Mouse (Mus musculus) liver, embryonic 12.5 days (tissue): ENCODE data around the gene Rbfox1. TPM values are rescaled to one million over a fixed set of nuclear protein-coding genes. Genes with fewer than 3 reads are reported as not detected.

Experiments used
- ATAC-seq: fragments of 200-750 bp; cut with Nextera tagmentation; 2 replicates; pipeline ENCODE4 v1.8.0; 2017; ENCODE audit warnings: moderate number of reproducible peaks, mild to moderate bottlenecking, moderate library complexity
- H3K27ac ChIP-seq: fragments of 300-500 bp; sonication (generic); 2 replicates; pipeline ENCODE4 v1.5.1; 2016; ENCODE audit warnings: mild to moderate bottlenecking
- H3K27me3 ChIP-seq: fragments of 300-500 bp; sonication (generic); replicated peaks from 2 replicates; pipeline ENCODE4 v1.6.1; 2016; ENCODE audit warnings: mild to moderate bottlenecking, moderate library complexity
- H3K36me3 ChIP-seq: fragments of 300-500 bp; sonication (generic); 2 replicates; pipeline ENCODE4 v1.6.1; 2016; ENCODE audit warnings: mild to moderate bottlenecking, moderate library complexity
- H3K4me1 ChIP-seq: fragments of 300-500 bp; sonication (generic); 2 replicates; pipeline ENCODE4 v1.6.1; 2016
- H3K4me2 ChIP-seq: fragments of 300-500 bp; sonication (generic); 2 replicates; pipeline ENCODE4 v1.6.1; 2016; ENCODE audit warnings: mild to moderate bottlenecking, moderate library complexity
- H3K4me3 ChIP-seq: fragments of 300-500 bp; sonication (generic); 2 replicates; pipeline ENCODE4 v1.5.1; 2016; ENCODE audit warnings: mild to moderate bottlenecking, moderate library complexity
- H3K9ac ChIP-seq: fragments of 300-500 bp; sonication (generic); 2 replicates; pipeline ENCODE4 v1.6.1; 2016; ENCODE audit warnings: mild to moderate bottlenecking, moderate library complexity
- H3K9me3 ChIP-seq: fragments of 300-500 bp; sonication (generic); replicated peaks from 2 replicates; pipeline ENCODE4 v1.6.1; 2016; ENCODE audit warnings: mild to moderate bottlenecking, moderate library complexity
- WGBS: fragments of 180-500 bp; shearing (Covaris S2); methylation state at CpG from one replicate; pipeline ENCODE4 v1.1.7; 2016; ENCODE audit not compliant: insufficient replicate concordance; 5-methylcytosine and 5-hydroxymethylcytosine counted together
- polyA plus RNA-seq: library from polyadenylated mRNA; unstranded; fragments of >200 nt; fragmentation: Nextera tagmentation; extraction: Ambion mirVana; gene quantifications from 2 replicates; pipeline ENCODE4 v1.2.1, GENCODE M21; 2016

Gene Rbfox1
- polyA plus RNA-seq, 1 experiment from 2014 or later = 0.21 TPM

- ATAC-seq = no peak
- no peaks in the 10 kb centered on the region for H3K27me3 ChIP-seq
- H3K36me3 ChIP-seq = no peaks in the 10 kb centered on the region
- H3K27ac ChIP-seq = no peak overlapping the region
- no peaks in the 10 kb centered on the region for H3K4me1 ChIP-seq
- H3K9me3 ChIP-seq = no peaks in the 10 kb centered on the region
- H3K4me3 ChIP-seq = no peak overlapping the region
- H3K4me2 ChIP-seq = no peak overlapping the region
- 68% methylated on average over 14 of the region's 14 CpGs for WGBS
- H3K9ac ChIP-seq = no peak overlapping the region
Measured at GRCm38 (mm10) chr16:6769495-6770237, 884.5 kb downstream of the Rbfox1 start.

GRCm38 (mm10) chr16:6777506-6778185 lies 892.5 kb downstream of the Rbfox1 start:
- Histone ChIP-seq H3K4me1 (no peaks in the 10 kb centered on the region), H3K36me3 (no peaks in the 10 kb centered on the region), H3K4me2 (no peak overlapping the region), H3K27ac (no peak overlapping the region), H3K27me3 (no peaks in the 10 kb centered on the region), H3K9ac (no peak overlapping the region), H3K4me3 (no peak overlapping the region), H3K9me3 (no peaks in the 10 kb centered on the region)
- ATAC-seq = no peak
- WGBS = 67% methylated on average over 6 of the region's 6 CpGs

- H3K27me3 ChIP-seq = no peaks in the 10 kb centered on the region
- no peak overlapping the region for H3K4me3 ChIP-seq
- no peak for ATAC-seq
- H3K9me3 ChIP-seq = no peaks in the 10 kb centered on the region
- no peaks in the 10 kb centered on the region for H3K4me1 ChIP-seq
- H3K4me2 ChIP-seq = no peak overlapping the region
- H3K36me3 ChIP-seq = no peaks in the 10 kb centered on the region
- no peak overlapping the region for H3K9ac ChIP-seq
- WGBS = 53% methylated on average over 5 of the region's 5 CpGs
- H3K27ac ChIP-seq = no peak overlapping the region
Measured at GRCm38 (mm10) chr16:6784144-6784543, 899.0 kb downstream of the Rbfox1 start.

GRCm38 (mm10) chr16:6785026-6785425 lies 899.9 kb downstream of the Rbfox1 start:
- Histone ChIP-seq H3K9me3 (no peaks in the 10 kb centered on the region), H3K27ac (no peak overlapping the region), H3K4me2 (no peak overlapping the region), H3K4me3 (no peak overlapping the region), H3K9ac (no peak overlapping the region), H3K27me3 (no peaks in the 10 kb centered on the region), H3K36me3 (no peaks in the 10 kb centered on the region), H3K4me1 (no peaks in the 10 kb centered on the region)
- no peak for ATAC-seq
- 56% methylated on average over 4 of the region's 4 CpGs for WGBS

GRCm38 (mm10) chr16:6791218-6791617 lies 906.1 kb downstream of the Rbfox1 start:
- Histone ChIP-seq H3K36me3 (no peaks in the 10 kb centered on the region), H3K9ac (no peak overlapping the region), H3K4me2 (no peak overlapping the region), H3K27ac (no peak overlapping the region), H3K9me3 (no peaks in the 10 kb centered on the region), H3K4me1 (no peaks in the 10 kb centered on the region), H3K27me3 (no peaks in the 10 kb centered on the region), H3K4me3 (no peak overlapping the region)
- no peak for ATAC-seq
- 71% methylated on average over 3 of the region's 3 CpGs for WGBS

- Histone ChIP-seq H3K9me3 (no peaks in the 10 kb centered on the region), H3K27ac (no peak overlapping the region), H3K4me1 (no peaks in the 10 kb centered on the region), H3K4me2 (no peak overlapping the region), H3K9ac (no peak overlapping the region), H3K36me3 (no peaks in the 10 kb centered on the region), H3K4me3 (no peak overlapping the region), H3K27me3 (no peaks in the 10 kb centered on the region)
- no peak for ATAC-seq
- 13% methylated on average over 9 of the region's 9 CpGs for WGBS
Measured at GRCm38 (mm10) chr16:6791655-6792054, 906.5 kb downstream of the Rbfox1 start.

- ATAC-seq = no peak
- no peak overlapping the region for H3K4me2 ChIP-seq
- 57% methylated on average over 2 of the region's 2 CpGs for WGBS
- H3K36me3 ChIP-seq = no peaks in the 10 kb centered on the region
- no peaks in the 10 kb centered on the region for H3K9me3 ChIP-seq
- H3K27ac ChIP-seq = no peak overlapping the region
- H3K4me1 ChIP-seq = no peaks in the 10 kb centered on the region
- H3K9ac ChIP-seq = no peak overlapping the region
- H3K4me3 ChIP-seq = no peak overlapping the region
- no peaks in the 10 kb centered on the region for H3K27me3 ChIP-seq
Measured at GRCm38 (mm10) chr16:6806246-6806645, 921.1 kb downstream of the Rbfox1 start.

- no peaks in the 10 kb centered on the region for H3K4me1 ChIP-seq
- no peak overlapping the region for H3K4me3 ChIP-seq
- H3K9me3 ChIP-seq = no peaks in the 10 kb centered on the region
- no peak overlapping the region for H3K27ac ChIP-seq
- no peak overlapping the region for H3K9ac ChIP-seq
- whole genome bisulfite sequencing = 40% methylated on average over 2 of the region's 2 CpGs
- H3K36me3 ChIP-seq = no peaks in the 10 kb centered on the region
- ATAC-seq = no peak
- H3K4me2 ChIP-seq = no peak overlapping the region
- no peaks in the 10 kb centered on the region for H3K27me3 ChIP-seq
Measured at GRCm38 (mm10) chr16:6807835-6808234, 922.7 kb downstream of the Rbfox1 start.

GRCm38 (mm10) chr16:6813871-6814270 lies 928.7 kb downstream of the Rbfox1 start:
- H3K27ac ChIP-seq = no peak overlapping the region
- H3K9me3 ChIP-seq = no peaks in the 10 kb centered on the region
- H3K4me2 ChIP-seq = no peak overlapping the region
- H3K9ac ChIP-seq = no peak overlapping the region
- no peaks in the 10 kb centered on the region for H3K4me1 ChIP-seq
- no peaks in the 10 kb centered on the region for H3K36me3 ChIP-seq
- no peak for ATAC-seq
- no peaks in the 10 kb centered on the region for H3K27me3 ChIP-seq
- H3K4me3 ChIP-seq = no peak overlapping the region
- 67% methylated on average over 3 of the region's 3 CpGs for WGBS

- H3K4me3 ChIP-seq = no peak overlapping the region
- no peak for ATAC-seq
- 55% methylated on average over 1 of the region's 1 CpGs for WGBS
Measured at GRCm38 (mm10) chr16:6821741-6822140, 936.6 kb downstream of the Rbfox1 start.

GRCm38 (mm10) chr16:6829892-6830524 lies 944.9 kb downstream of the Rbfox1 start:
- no peak for ATAC-seq
- Histone ChIP-seq H3K27ac (no peak overlapping the region), H3K4me2 (no peak overlapping the region), H3K4me3 (no peak overlapping the region), H3K9me3 (no peaks in the 10 kb centered on the region), H3K36me3 (no peaks in the 10 kb centered on the region), H3K4me1 (no peaks in the 10 kb centered on the region), H3K9ac (no peak overlapping the region), H3K27me3 (no peaks in the 10 kb centered on the region)
- 55% methylated on average over 6 of the region's 6 CpGs for WGBS

More at GRCm38 (mm10) chr16:6821741-6822140, 936.6 kb downstream of the Rbfox1 start:
- Histone ChIP-seq H3K27ac (no peak overlapping the region), H3K4me1 (no peaks in the 10 kb centered on the region), H3K9ac (no peak overlapping the region), H3K27me3 (no peaks in the 10 kb centered on the region), H3K9me3 (no peaks in the 10 kb centered on the region), H3K4me2 (no peak overlapping the region), H3K36me3 (no peaks in the 10 kb centered on the region)

- ATAC-seq = no peak
Measured at GRCm38 (mm10) chr16:6833486-6833885, 948.3 kb downstream of the Rbfox1 start.

More at GRCm38 (mm10) chr16:6833486-6833885, 948.3 kb downstream of the Rbfox1 start:
- Histone ChIP-seq H3K4me2 (no peak overlapping the region), H3K4me1 (no peaks in the 10 kb centered on the region), H3K4me3 (no peak overlapping the region), H3K36me3 (no peaks in the 10 kb centered on the region), H3K9me3 (no peaks in the 10 kb centered on the region), H3K27ac (no peak overlapping the region), H3K9ac (no peak overlapping the region), H3K27me3 (no peaks in the 10 kb centered on the region)
